Mouse (Mus musculus) adipocyte (in vitro differentiated cells): ENCODE measurements around the gene Alppl2.

ENCODE experiments used
- DNase-seq: peaks from one replicate; pipeline ENCODE4 v3.0.0-alpha.2; 2016; ENCODE audit warnings: low spot score

Alppl2 gene

GRCm38 (mm10) chr1:87089828-87090227 is at the start of gene Alppl2:
Alppl2 (minus strand) TSS chr1:87089928.
- DNase-seq = no peak

DNA sequence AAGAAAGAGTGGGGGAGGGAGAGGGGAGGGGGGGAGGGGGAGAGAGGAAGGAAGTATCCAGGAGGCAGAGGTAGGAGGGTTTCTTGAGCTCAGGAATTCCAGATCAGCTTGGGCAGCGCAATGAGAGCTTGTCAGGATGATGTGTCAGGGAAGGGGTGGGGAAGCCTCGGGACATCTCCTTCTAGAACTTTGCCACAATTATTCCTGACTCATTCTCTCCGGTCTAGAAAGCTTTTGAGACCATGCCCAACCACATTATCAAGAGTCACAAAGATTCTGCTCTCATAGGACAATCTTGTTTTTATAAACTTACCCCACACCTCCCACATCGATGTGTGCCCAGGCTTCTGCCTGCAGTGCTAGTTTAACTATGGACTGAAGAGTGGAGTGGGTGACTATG is 42.1 kb upstream of the Alppl2 start:
- peak; percentile 29 for DNase-seq

DNA sequence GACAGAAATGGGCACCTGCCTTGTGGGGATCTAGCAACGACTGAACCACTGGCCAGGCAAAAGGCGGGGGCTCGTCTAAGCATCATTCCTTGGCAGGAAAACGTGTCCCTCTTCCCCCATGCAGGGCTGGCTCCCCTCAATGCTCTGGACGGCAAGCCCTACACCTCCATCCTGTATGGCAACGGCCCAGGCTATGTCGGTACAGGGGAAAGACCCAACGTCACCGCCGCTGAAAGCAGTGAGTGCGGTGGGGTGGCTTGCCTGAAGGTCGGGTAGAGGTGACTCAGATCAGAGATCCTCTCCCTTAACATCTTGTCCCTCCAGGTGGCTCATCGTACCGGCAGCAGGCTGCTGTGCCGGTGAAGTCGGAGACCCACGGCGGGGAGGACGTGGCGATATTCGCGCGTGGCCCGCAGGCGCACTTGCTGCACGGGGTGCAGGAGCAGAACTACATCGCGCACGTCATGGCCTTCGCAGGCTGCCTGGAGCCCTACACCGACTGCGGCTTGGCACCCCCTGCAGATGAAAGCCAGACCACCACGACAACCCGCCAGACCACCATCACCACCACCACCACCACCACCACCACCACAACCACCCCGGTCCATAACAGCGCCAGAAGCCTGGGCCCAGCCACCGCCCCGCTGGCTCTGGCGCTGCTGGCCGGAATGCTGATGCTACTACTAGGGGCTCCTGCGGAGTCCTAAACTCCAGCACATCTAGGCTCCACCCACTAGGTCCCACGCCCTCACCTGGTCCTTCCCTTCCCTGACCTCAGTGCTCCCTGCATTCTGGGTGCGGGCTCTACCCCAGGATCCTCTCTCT is 37.7 kb upstream of the Alppl2 start:
- DNase-seq = no peak

- DNase-seq = no peak
Observed at GRCm38 (mm10) chr1:87124673-87125072, 34.9 kb upstream of the Alppl2 start, which contains the start of gene Akp3. Akp3 (plus strand) TSS chr1:87124973.

DNA sequence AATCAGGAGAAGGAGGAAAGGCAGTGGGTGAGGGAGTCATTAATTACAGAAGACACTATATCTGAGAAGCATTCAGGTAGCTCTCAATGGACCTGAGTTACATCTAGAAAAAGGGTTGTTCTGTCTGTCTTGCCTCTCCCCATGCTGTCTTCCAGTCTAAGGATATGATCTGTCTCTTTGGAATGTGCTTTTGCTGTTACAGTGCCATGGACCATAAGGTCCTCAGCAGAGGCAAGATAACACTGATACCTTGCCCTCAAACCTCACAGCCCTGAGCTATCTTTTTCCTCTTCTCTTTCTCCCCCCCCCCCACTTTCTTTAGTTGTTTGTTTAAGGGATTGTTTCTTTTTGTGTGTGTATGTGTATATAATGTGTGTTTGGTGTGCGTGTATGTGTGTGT is 25.1 kb upstream of the Alppl2 start:
- no peak for DNase-seq

- DNase-seq = peak; percentile 15
Observed at GRCm38 (mm10) chr1:87111719-87112354, 22.1 kb upstream of the Alppl2 start.

DNA sequence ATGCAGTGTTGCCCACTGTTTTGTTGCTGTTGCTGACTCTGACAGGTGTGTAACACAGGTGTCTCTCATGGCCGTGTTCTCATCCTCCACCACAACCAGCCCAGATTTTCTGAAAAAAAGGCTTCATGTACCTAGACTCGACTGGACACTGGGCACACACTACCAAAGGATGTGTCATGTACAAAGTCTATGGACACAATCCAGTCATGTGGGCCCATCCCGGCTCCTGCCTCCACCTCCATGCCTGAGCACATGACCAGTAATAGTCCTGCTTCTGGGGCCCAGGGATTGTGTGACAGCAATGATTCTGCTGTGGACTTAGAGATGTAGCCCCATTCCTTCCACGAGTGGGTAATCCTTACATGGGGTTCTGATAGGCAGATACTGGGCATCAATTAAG is 18.8 kb upstream of the Alppl2 start:
- DNase-seq = no peak

DNA sequence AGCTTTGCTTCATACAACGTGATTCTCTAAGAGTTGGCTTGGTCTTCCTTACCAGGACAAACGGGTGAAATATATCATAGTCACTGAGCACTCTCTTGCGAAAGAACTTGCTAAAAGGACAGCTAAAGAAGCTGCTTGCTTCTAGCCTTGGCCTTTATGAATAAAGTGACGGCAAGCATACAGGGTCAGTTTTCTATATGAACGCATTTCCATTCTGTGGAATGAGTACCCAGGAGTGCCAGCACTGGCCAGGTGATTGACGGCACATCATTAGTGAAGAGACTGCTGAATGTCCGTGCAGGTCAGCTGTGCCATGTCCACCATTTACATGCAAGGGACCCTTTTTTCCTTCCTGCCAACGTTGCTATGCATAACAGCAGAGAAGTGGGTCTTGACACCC is 16.8 kb upstream of the Alppl2 start:
- peak; percentile 22 for DNase-seq

DNA sequence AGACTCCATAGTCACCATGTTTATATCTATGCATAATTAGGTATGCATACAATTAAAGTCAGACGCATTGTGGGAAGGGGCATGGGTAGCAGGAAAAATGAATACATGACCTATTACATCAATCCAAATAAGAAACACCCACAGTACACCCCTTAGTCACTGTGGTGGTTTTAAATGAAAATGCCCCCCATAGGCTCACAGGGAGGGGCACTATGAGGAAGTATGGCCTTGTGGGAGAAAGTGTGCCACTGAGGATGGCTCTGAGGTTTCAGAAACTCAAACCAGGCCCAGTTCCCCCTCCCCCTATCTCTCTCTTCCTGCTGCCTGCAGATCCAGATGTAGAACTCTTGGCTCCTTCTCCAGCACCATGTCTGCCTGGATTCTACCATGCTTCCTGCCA is 14.2 kb upstream of the Alppl2 start:
- DNase-seq = no peak

DNA sequence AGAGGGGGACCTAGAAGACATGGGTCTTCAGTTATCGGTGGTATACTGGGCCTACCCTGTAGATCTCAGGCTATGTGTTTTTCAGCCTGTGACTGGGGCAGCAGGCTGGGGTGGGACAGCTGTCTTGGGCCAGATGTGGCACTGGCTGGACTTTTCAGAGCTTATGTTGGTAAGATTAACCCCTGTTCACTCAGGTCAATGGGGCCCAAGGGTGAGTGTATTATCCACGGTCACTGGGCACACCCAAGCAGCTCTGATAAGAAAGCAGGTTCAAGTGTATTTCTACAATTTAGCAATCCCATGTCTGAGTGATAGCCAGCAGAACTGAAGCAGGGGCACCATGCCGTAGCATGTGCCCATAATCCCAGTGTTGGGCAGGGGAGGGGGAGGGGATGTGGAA is 12.4 kb upstream of the Alppl2 start:
- DNase-seq = no peak

- no peak for DNase-seq
Observed at GRCm38 (mm10) chr1:87101411-87101810, 11.7 kb upstream of the Alppl2 start, which contains the start of gene Alpi. Alpi (minus strand) TSS chr1:87101606.

- no peak for DNase-seq
Observed at GRCm38 (mm10) chr1:87098358-87098975, 8.7 kb upstream of the Alppl2 start.

- no peak for DNase-seq
Observed at GRCm38 (mm10) chr1:87095642-87096041, 5.9 kb upstream of the Alppl2 start.

- no peak for DNase-seq
Observed at GRCm38 (mm10) chr1:87089251-87089650, 477 bp downstream of the Alppl2 start.

- no peak for DNase-seq
Observed at GRCm38 (mm10) chr1:87086964-87087363, 2.8 kb downstream of the Alppl2 start.

DNA sequence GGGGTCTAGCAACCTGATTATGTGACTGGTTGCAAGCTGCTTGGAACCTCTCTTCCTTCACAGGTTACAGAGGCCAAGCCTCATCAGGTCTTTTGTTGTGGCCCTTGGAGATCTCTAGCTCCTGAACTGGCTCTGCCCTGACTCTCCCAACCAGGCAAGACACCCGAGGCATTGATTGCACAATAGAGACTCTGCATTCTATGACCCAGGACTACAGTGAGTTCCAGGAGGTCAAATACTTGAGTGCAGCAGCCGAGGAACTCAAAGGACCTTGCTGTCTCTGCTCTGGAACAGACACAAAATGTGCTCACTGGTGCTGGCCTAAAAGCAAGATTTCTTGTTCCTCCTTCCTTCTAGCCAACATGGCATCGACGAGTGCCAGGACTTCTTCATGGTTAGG is 3.5 kb downstream of the Alppl2 start:
- DNase-seq = peak; percentile 61

- DNase-seq = no peak
Observed at GRCm38 (mm10) chr1:87073776-87074175, 16.0 kb downstream of the Alppl2 start.

DNA sequence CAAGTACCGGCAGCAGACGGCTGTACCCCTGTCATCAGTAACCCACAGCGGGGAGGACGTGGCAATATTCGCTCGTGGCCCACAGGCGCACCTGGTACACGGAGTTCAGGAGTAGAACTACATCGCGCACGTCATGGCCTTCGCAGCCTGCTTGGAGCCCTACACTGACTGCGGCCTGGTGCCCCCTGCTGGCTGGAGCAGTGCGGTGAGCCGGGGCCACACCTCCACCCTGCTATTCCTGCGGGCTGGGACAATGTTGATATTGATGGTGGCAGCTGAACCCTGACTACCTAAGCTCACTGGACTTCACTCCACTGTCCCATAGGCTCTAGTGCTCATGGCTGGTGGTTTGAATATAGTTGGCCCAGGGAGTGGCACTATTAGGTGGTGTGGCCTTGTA is 19.0 kb downstream of the Alppl2 start:
- DNase-seq = no peak

- DNase-seq = no peak
Observed at GRCm38 (mm10) chr1:87060913-87061312, 28.8 kb downstream of the Alppl2 start.

DNA sequence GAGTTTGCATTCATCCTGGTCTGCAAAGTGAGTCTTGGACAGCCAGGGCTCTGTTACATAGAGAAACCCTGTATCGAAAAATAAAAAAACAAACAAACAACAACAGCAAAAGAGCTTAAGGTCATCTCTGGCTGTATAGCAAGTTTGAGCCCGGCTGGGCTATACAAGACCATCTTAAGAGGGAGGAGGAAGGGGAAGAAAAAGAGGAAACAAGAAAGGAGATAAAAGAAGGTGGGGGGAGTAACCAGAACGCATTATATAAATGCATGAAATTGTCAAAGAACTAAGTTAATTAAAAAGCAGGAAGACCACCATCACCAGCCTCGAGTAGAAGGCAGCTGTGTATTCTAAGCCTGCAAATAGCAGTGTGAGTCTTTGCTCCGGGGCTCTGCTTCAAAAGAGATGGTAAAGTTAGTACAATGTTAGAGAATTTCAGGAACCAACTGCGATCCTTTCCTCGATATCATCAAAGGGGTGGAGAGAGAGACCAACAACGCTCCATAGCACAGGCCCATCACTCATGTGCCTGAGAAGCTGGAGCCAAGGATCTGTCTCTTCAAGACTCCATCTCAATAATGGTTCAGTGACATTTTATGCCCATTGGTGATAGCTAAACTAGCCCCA is 30.6 kb downstream of the Alppl2 start:
- DNase-seq = no peak

DNA sequence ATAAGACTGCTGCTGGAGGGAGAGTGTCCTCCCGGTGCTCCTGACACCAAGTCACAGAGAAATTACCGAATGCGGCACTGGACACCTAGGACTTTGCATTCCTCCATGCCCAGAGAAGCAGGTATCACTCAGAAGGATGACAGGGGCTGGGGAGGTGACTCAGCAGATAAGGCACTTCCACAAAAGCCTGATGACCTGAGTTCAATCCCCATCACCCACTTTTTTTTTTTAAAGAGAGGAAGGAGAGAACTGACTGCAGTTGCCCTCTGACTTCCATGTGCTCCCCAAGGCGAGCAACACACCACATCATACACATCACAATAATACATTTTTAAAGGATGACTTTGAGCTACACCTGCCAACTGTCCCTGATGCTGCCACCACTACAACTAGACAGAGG is 32.7 kb downstream of the Alppl2 start:
- DNase-seq = no peak

- DNase-seq = no peak
Observed at GRCm38 (mm10) chr1:87051369-87051768, 38.4 kb downstream of the Alppl2 start.

GRCm38 (mm10) chr1:87050700-87051099 is 39.0 kb downstream of the Alppl2 start:
- DNase-seq = no peak
